Mouse (Mus musculus) heart, adult 2 months (tissue): ENCODE measurements at regions not wholly inside any gene's neighbourhood (a gene's known extent, or its start where the extent isn't known, plus 50 kb on each side); places are given as distances from the start of the nearest gene placed in this dataset.

Source experiments
- CTCF ChIP-seq: fragments of 200-600 bp; IDR thresholded peaks from 2 replicates; pipeline ENCODE4 v1.8.1; 2022; ENCODE audit warnings: antibody characterized with exemption, mild to moderate bottlenecking, moderate library complexity
- EP300 ChIP-seq: fragments of 200-500 bp; IDR thresholded peaks from 2 replicates; pipeline ENCODE4 v1.6.1; 2011; ENCODE audit warnings: low read depth, low read length, control low read depth; ENCODE audit not compliant: insufficient read depth
- POLR2A ChIP-seq: fragments of 200-500 bp; IDR thresholded peaks from 2 replicates; pipeline ENCODE4 v1.6.1; 2011; ENCODE audit warnings: mild to moderate bottlenecking, low read depth, low read length, control low read depth; ENCODE audit not compliant: insufficient read depth

- TF ChIP-seq CTCF, result no peak
- TF ChIP-seq POLR2A, result no peak
- no peak for TF ChIP-seq EP300
Observed at GRCm38 (mm10) chr8:49108665-49109064, 264.9 kb upstream of the Tenm3 start.
